Mouse (Mus musculus): ENCODE results near the gene Lhfpl3.
"Not testable (repeated sequence)": the region's sequence is repeated elsewhere in the genome, so short reads cannot be mapped to it uniquely, and the experiment has no call there.

Gene Lhfpl3

GRCm38 (mm10) chr5:22745885-22746532 is at the start of gene Lhfpl3:
Gene Lhfpl3 (plus strand): TSS chr5:22746059.
- peak; percentile 16 to 42 for DNase-seq (ENCODE audit: inconsistent age in 2 of 2, low spot score in 1 of 2)

GRCm38 (mm10) chr5:22706271-22706670 is 39.6 kb upstream of the Lhfpl3 start:
- not testable (repeated sequence) for DNase-seq (ENCODE audit: inconsistent age in 2 of 2, low spot score in 1 of 2)

- DNase-seq (ENCODE audit: inconsistent age in 2 of 2, low spot score in 1 of 2): no peak
Observed at GRCm38 (mm10) chr5:22745529-22745884, 352 bp upstream of the Lhfpl3 start.

GRCm38 (mm10) chr5:22746533-22747021 is 718 bp downstream of the Lhfpl3 start:
- DNase-seq (ENCODE audit: inconsistent age in 2 of 2, low spot score in 1 of 2): no peak

- no peak for DNase-seq (ENCODE audit: inconsistent age in 2 of 2, low spot score in 1 of 2)
Observed at GRCm38 (mm10) chr5:22747305-22747704, 1.4 kb downstream of the Lhfpl3 start.

- no peak for DNase-seq (ENCODE audit: inconsistent age in 2 of 2, low spot score in 1 of 2)
Observed at GRCm38 (mm10) chr5:22757261-22757660, 11.4 kb downstream of the Lhfpl3 start.

GRCm38 (mm10) chr5:22770726-22771125 is 24.9 kb downstream of the Lhfpl3 start:
- no peak for DNase-seq (ENCODE audit: inconsistent age in 2 of 2, low spot score in 1 of 2)

GRCm38 (mm10) chr5:22795361-22795760 is 49.5 kb downstream of the Lhfpl3 start:
- DNase-seq (ENCODE audit: inconsistent age in 2 of 2, low spot score in 1 of 2): no peak

- DNase-seq (ENCODE audit: inconsistent age in 2 of 2, low spot score in 1 of 2): no peak
Observed at GRCm38 (mm10) chr5:22813426-22813825, 67.6 kb downstream of the Lhfpl3 start.

- no peak for DNase-seq (ENCODE audit: inconsistent age in 2 of 2, low spot score in 1 of 2)
Observed at GRCm38 (mm10) chr5:22829822-22830450, 84.1 kb downstream of the Lhfpl3 start.

GRCm38 (mm10) chr5:22851572-22851971 is 105.7 kb downstream of the Lhfpl3 start:
- no peak for DNase-seq (ENCODE audit: inconsistent age in 2 of 2, low spot score in 1 of 2)

GRCm38 (mm10) chr5:22853503-22853902 is 107.6 kb downstream of the Lhfpl3 start:
- no peak for DNase-seq (ENCODE audit: inconsistent age in 2 of 2, low spot score in 1 of 2)

GRCm38 (mm10) chr5:22856480-22856879 is 110.6 kb downstream of the Lhfpl3 start:
- peak in 1 of 2 experiments; percentile 24 for DNase-seq (ENCODE audit: inconsistent age in 2 of 2, low spot score in 1 of 2)

GRCm38 (mm10) chr5:22861399-22861798 is 115.5 kb downstream of the Lhfpl3 start:
- peak; percentile 11 to 58 for DNase-seq (ENCODE audit: inconsistent age in 2 of 2, low spot score in 1 of 2)

- DNase-seq (ENCODE audit: inconsistent age in 2 of 2, low spot score in 1 of 2): no peak
Observed at GRCm38 (mm10) chr5:22869031-22869430, 123.2 kb downstream of the Lhfpl3 start.

- DNase-seq (ENCODE audit: inconsistent age in 2 of 2, low spot score in 1 of 2): no peak
Observed at GRCm38 (mm10) chr5:22872417-22872816, 126.6 kb downstream of the Lhfpl3 start.

GRCm38 (mm10) chr5:22888345-22888744 is 142.5 kb downstream of the Lhfpl3 start:
- no peak for DNase-seq (ENCODE audit: inconsistent age in 2 of 2, low spot score in 1 of 2)

GRCm38 (mm10) chr5:22889481-22889880 is 143.6 kb downstream of the Lhfpl3 start:
- no peak for DNase-seq (ENCODE audit: inconsistent age in 2 of 2, low spot score in 1 of 2)

GRCm38 (mm10) chr5:22897228-22897627 is 151.4 kb downstream of the Lhfpl3 start:
- no peak for DNase-seq (ENCODE audit: inconsistent age in 2 of 2, low spot score in 1 of 2)

GRCm38 (mm10) chr5:22897656-22898289 is 151.9 kb downstream of the Lhfpl3 start:
- no peak for DNase-seq (ENCODE audit: inconsistent age in 2 of 2, low spot score in 1 of 2)

- DNase-seq (ENCODE audit: inconsistent age in 2 of 2, low spot score in 1 of 2): no peak
Observed at GRCm38 (mm10) chr5:22898593-22898992, 152.7 kb downstream of the Lhfpl3 start.

GRCm38 (mm10) chr5:22899913-22900312 is 154.1 kb downstream of the Lhfpl3 start:
- DNase-seq (ENCODE audit: inconsistent age in 2 of 2, low spot score in 1 of 2): no peak
